Mouse (Mus musculus): ENCODE measurements around the gene Gm5447. TPM values are rescaled to one million over a fixed set of nuclear protein-coding genes. Genes with fewer than 3 reads are reported as not detected.

Gm5447 gene
- polyA plus RNA-seq, 1 experiment from 2014 or later, result 0.21 TPM

GRCm38 (mm10) chr13:31004458-31004857 is 30.5 kb downstream of the Gm5447 start:
- TF ChIP-seq CTCF (IDR thresholded peaks at IDR 0.05), result no peak
- in situ Hi-C loops (cut with MboI; ENCODE audit: low pct_unique_long_range_greater_than_20kb), result no loop called here
- ChIA-PET CTCF (no interaction called here), POLR2A (no interaction called here)
- ATAC-seq (no peak), DNase-seq (ENCODE audit: low read depth, low spot score) (no peak)
- H3K27me3 ChIP-seq, result peaks cover 11% of the 10 kb centered on the region

DNA sequence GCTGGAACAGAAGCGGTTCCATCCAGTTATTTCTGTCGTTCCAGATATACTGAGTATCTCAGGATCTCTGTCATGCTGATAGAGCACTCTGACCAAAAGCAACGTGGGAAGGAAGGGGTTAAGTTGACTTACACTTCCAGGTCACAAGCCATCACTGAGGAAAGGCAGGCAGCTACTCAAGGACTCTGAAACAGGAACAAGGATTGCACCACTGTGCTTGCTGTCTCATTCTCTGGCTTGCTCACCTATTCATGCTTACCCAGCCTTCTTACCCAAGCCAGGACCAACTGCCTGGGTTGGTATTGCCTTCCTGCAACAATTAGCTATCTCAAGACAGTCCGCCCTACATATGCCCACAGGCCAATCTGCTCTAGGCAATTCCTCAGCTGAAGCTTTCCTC is 31.0 kb downstream of the Gm5447 start:
- POLR2A ChIA-PET, result no interaction called here
- H3K27me3 ChIP-seq, result peaks cover 11% of the 10 kb centered on the region
- CTCF ChIA-PET, result interaction anchor here (1.0 to 1.1 kb wide), 2 partner anchors 11 to 24 kb away, joined by 3 read pairs; no protein-coding TSS in a partner anchor
- TF ChIP-seq CTCF (IDR thresholded peaks at IDR 0.05), result no peak
- in situ Hi-C loops (cut with MboI; ENCODE audit: low pct_unique_long_range_greater_than_20kb), result no loop called here
- no peak for DNase-seq (ENCODE audit: low read depth, low spot score)
- ATAC-seq, result no peak

DNA sequence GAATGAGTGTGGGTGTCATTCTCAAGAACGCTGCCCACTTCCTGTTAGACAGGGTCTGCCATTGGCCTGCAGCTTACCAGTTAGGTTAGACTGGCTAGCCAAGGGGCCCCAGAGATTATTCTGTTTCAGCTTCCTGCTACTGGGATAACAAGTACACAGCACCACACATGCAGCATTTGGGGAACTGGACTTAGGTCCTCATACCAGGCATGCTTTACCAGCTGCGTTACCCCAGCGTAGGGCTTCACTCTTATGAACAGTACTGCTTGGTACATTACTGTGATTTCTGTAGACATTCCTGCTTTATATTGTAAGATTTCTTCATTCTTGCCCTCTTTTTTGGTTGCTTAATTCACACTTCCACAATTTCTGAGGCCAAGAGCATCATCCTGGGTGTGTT is 43.5 kb downstream of the Gm5447 start:
- TF ChIP-seq CTCF (IDR thresholded peaks at IDR 0.05), result no peak
- ChIA-PET POLR2A (no interaction called here), CTCF (no interaction called here)
- no peak for DNase-seq (ENCODE audit: low read depth, low spot score)
- no peak for ATAC-seq
- in situ Hi-C loops (cut with MboI; ENCODE audit: low pct_unique_long_range_greater_than_20kb), result no loop called here
- H3K27me3 ChIP-seq, result peaks cover 16% of the 10 kb centered on the region

DNA sequence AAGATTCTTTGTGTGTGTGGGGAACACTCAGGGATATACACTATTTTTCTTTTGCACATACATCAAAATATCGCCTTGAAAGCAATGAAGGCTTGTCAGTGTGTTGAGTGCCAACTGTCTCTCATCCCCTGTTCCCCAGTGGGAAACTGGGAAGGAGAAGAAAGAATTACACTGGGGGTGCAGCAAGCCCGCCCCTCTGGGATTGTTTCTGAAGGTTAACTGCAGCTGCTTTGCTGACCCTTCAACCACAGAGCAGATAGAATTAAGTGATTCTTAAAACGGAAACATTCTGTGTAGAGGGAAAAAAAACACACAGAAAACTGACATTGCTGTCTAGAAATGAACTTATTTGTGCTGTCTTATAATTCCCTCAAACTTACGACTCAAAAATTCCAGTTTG is 47.5 kb downstream of the Gm5447 start:
- in situ Hi-C loops (cut with MboI; ENCODE audit: low pct_unique_long_range_greater_than_20kb), result no loop called here
- CTCF ChIA-PET, result no interaction called here

DNA sequence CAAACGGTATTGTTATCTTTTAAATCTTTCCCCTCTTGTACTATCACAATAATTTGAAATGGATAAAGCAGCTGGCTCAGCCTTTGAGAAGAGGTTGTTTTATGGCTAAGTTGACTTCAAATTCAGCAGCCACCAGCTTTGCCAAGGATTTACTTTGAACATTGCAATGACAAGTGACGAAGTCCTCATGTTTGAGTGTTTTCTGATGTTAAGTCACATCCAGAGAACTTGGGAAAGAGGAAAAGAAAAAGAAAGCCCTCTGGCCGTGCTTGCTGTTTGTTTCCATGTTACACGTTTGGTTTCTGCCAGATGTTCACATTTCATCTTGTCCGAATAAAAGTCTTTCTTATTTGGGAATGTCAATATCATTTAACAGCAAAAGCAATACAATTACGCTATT is 47.9 kb downstream of the Gm5447 start:
- ChIA-PET CTCF (no interaction called here), POLR2A (no interaction called here)
- no peak for TF ChIP-seq CTCF (IDR thresholded peaks at IDR 0.05)
- ATAC-seq, result no peak
- peaks cover 40% of the 10 kb centered on the region for H3K27me3 ChIP-seq
- no peak for DNase-seq (ENCODE audit: low read depth, low spot score)
- in situ Hi-C loops (cut with MboI; ENCODE audit: low pct_unique_long_range_greater_than_20kb), result no loop called here

More for the DNA sequence above, 47.5 kb downstream of the Gm5447 start:
- ATAC-seq (no peak), DNase-seq (ENCODE audit: low read depth, low spot score) (no peak)
- POLR2A ChIA-PET, result no interaction called here
- H3K27me3 ChIP-seq, result peaks cover 40% of the 10 kb centered on the region
- TF ChIP-seq CTCF (IDR thresholded peaks at IDR 0.05), result no peak

- ChIA-PET CTCF (no interaction called here), POLR2A (no interaction called here)
- DNase-seq (ENCODE audit: low read depth, low spot score), result no peak
- ATAC-seq, result no peak
- H3K27me3 ChIP-seq, result peaks cover 40% of the 10 kb centered on the region
- TF ChIP-seq CTCF (IDR thresholded peaks at IDR 0.05), result no peak
- in situ Hi-C loops (cut with MboI; ENCODE audit: low pct_unique_long_range_greater_than_20kb), result no loop called here
Observed at GRCm38 (mm10) chr13:31023664-31024063, 49.7 kb downstream of the Gm5447 start.

Other genes starting within 250 kb of the Gm5447 start
- gene Irf4, start 225.0 kb upstream of the Gm5447 start, polyA plus RNA-seq (2021), result 0.15 TPM
- not detected for gene Hus1b, start 26.4 kb upstream of the Gm5447 start, polyA plus RNA-seq (2021)
- gene Exoc2, start 111 bp upstream of the Gm5447 start, polyA plus RNA-seq (2021), result 32.2 TPM

All from Patski (cell line).